Mouse (Mus musculus): ENCODE measurements at regions not wholly inside any gene's neighbourhood (a gene's known extent, or its start where the extent isn't known, plus 50 kb on each side); places are given as distances from the start of the nearest gene placed in this dataset.

GRCm38 (mm10) chr9:102449366-102449765, 56.2 kb upstream of the Ky start:
- Histone ChIP-seq H3K4me2 (no peak overlapping the region), H3K27me3 (replicated peaks) (no peaks in the 10 kb centered on the region), H3K9me3 (replicated peaks) (no peaks in the 10 kb centered on the region), H3K4me1 (no peaks in the 10 kb centered on the region), H3K27ac (no peak overlapping the region), H3K9ac (no peak overlapping the region), H3K36me3 (no peaks in the 10 kb centered on the region), H3K4me3 (no peak overlapping the region)
- WGBS (ENCODE audit: insufficient replicate concordance), result 70% methylated on average over 4 of the region's 4 CpGs
- ATAC-seq, result no peak

DNA sequence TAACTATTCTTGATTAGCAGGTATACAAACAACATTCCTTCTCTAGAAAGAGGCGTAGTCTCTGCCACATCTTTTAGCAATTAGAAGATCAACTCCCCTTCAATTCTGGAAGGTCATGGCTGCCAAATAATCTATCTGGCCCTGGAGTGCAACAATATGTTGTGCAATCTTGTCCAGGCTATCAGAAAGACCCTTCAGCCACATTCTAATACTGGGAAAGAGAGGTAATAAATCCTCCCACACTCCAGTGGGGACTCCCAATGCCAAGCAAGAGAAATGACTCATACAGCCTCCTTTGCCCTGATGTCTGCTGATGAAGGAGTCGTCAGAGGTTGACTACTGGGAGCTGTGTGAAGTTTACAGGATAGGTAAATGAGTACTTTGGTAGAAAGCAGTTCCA, 59.5 kb upstream of the Ky start:
- Histone ChIP-seq H3K36me3 (no peaks in the 10 kb centered on the region), H3K27me3 (replicated peaks) (no peaks in the 10 kb centered on the region), H3K9ac (no peak overlapping the region), H3K4me2 (no peak overlapping the region), H3K9me3 (replicated peaks) (no peaks in the 10 kb centered on the region), H3K4me1 (no peaks in the 10 kb centered on the region), H3K27ac (no peak overlapping the region), H3K4me3 (no peak overlapping the region)
- 56% methylated on average over 2 of the region's 2 CpGs for WGBS (ENCODE audit: insufficient replicate concordance)
- no peak for ATAC-seq

DNA sequence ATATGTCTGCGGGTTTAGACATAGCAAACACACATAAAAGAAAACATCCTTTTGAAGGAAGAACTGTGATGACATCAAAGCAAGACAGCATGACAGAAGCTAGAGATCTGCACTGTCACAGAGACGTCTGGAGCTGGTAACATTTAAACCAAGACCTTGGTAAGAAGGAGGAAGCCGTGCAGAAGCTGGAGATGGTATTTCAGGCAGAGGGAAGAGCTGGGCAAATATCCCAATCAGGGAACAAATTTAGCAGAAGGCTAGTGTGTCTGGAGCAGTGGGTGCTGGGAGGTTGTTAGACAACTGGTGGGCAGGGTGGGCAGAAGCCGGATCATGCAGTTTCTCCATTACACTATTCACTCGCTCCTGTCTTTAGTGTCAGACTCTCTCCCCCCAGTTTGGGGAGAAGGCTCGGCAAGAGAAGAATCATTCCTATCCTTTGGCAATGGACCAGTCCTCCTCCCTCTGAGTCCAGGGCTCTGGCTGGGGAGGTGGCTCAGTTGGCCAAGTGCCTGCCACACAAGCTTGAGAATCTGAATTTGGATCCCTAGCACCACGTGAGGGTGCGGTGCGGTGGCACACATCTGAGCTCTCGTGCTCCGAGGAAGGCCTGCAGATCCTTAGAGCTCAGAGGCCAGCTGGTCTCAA, 63.2 kb upstream of the Ky start:
- no peaks in the 10 kb centered on the region for H3K36me3 ChIP-seq
- no peak overlapping the region for H3K4me3 ChIP-seq
- H3K27me3 ChIP-seq (replicated peaks), result no peaks in the 10 kb centered on the region
- no peak overlapping the region for H3K27ac ChIP-seq
- no peak overlapping the region for H3K4me2 ChIP-seq
- no peaks in the 10 kb centered on the region for H3K4me1 ChIP-seq
- H3K9ac ChIP-seq, result no peak overlapping the region
- ATAC-seq, result no peak
- H3K9me3 ChIP-seq (replicated peaks), result no peaks in the 10 kb centered on the region
- 71% methylated on average over 11 of the region's 11 CpGs for WGBS (ENCODE audit: insufficient replicate concordance)

GRCm38 (mm10) chr9:102437641-102438040, 67.9 kb upstream of the Ky start:
- H3K9ac ChIP-seq, result no peak overlapping the region
- H3K27me3 ChIP-seq (replicated peaks), result no peaks in the 10 kb centered on the region
- no peaks in the 10 kb centered on the region for H3K9me3 ChIP-seq (replicated peaks)
- H3K4me2 ChIP-seq, result no peak overlapping the region
- WGBS (ENCODE audit: insufficient replicate concordance), result 63% methylated on average over 3 of the region's 3 CpGs
- H3K36me3 ChIP-seq, result no peaks in the 10 kb centered on the region
- H3K4me3 ChIP-seq, result no peak overlapping the region
- no peaks in the 10 kb centered on the region for H3K4me1 ChIP-seq
- H3K27ac ChIP-seq, result no peak overlapping the region
- ATAC-seq, result no peak

GRCm38 (mm10) chr9:102436378-102436777, 69.2 kb upstream of the Ky start:
- no peak overlapping the region for H3K9ac ChIP-seq
- H3K9me3 ChIP-seq (replicated peaks), result no peaks in the 10 kb centered on the region
- ATAC-seq, result no peak
- no peaks in the 10 kb centered on the region for H3K4me1 ChIP-seq
- H3K27me3 ChIP-seq (replicated peaks), result no peaks in the 10 kb centered on the region
- H3K36me3 ChIP-seq, result no peaks in the 10 kb centered on the region
- H3K4me3 ChIP-seq, result no peak overlapping the region
- 55% methylated on average over 5 of the region's 5 CpGs for WGBS (ENCODE audit: insufficient replicate concordance)
- H3K27ac ChIP-seq, result no peak overlapping the region
- no peak overlapping the region for H3K4me2 ChIP-seq

- H3K4me3 ChIP-seq, result no peak overlapping the region
- no peaks in the 10 kb centered on the region for H3K4me1 ChIP-seq
- no peak overlapping the region for H3K9ac ChIP-seq
- no peaks in the 10 kb centered on the region for H3K36me3 ChIP-seq
- no peak overlapping the region for H3K27ac ChIP-seq
- H3K4me2 ChIP-seq, result no peak overlapping the region
- no peak for ATAC-seq
- no peaks in the 10 kb centered on the region for H3K27me3 ChIP-seq (replicated peaks)
- no peaks in the 10 kb centered on the region for H3K9me3 ChIP-seq (replicated peaks)
- 72% methylated on average over 5 of the region's 5 CpGs for WGBS (ENCODE audit: insufficient replicate concordance)
Observed at GRCm38 (mm10) chr9:102428031-102428430, 73.5 kb upstream of the Ephb1 start.

DNA sequence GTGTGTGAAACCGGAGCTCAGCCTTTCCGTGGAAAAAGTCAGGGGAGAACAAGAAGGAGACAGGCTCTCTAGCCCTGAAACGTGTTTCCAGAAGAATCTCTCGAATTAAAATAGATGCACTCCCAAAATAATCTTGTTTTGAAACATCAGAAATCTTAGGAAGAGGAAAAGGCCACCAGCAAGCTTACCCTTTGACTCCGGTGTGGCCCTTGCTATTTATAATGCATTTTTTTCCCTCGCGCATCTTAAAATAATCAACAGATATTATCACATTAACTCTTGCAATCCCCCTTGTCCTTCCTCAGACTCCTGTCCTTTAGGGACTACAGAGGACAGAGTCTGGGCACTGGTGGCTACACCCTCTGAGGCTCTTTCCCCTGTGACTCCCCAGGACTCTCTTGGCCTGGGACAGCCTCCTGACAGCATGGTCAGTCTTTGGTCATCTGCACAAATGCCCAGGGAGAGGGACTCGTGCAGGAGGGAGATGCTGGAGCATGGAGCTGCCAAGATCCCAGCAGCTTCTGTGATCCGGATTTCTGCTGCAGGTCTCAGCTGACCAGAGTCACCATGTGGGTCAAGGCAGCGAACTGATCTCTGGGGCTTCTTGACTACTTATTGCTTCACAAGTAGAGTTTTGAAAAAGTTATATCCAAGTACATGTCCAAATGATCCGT, 70.3 kb upstream of the Ephb1 start:
- Histone ChIP-seq H3K4me1 (no peaks in the 10 kb centered on the region), H3K36me3 (no peaks in the 10 kb centered on the region), H3K27ac (peak overlapping the region; percentile 30; the same call in 1 of the 2 replicates), H3K9me3 (replicated peaks) (no peaks in the 10 kb centered on the region), H3K9ac (no peak overlapping the region), H3K4me2 (peak overlapping the region; percentile 25; the same call in 1 of the 2 replicates), H3K4me3 (no peak overlapping the region), H3K27me3 (replicated peaks) (no peaks in the 10 kb centered on the region)
- 57% methylated on average over 11 of the region's 11 CpGs for WGBS (ENCODE audit: insufficient replicate concordance)
- ATAC-seq, result no peak

DNA sequence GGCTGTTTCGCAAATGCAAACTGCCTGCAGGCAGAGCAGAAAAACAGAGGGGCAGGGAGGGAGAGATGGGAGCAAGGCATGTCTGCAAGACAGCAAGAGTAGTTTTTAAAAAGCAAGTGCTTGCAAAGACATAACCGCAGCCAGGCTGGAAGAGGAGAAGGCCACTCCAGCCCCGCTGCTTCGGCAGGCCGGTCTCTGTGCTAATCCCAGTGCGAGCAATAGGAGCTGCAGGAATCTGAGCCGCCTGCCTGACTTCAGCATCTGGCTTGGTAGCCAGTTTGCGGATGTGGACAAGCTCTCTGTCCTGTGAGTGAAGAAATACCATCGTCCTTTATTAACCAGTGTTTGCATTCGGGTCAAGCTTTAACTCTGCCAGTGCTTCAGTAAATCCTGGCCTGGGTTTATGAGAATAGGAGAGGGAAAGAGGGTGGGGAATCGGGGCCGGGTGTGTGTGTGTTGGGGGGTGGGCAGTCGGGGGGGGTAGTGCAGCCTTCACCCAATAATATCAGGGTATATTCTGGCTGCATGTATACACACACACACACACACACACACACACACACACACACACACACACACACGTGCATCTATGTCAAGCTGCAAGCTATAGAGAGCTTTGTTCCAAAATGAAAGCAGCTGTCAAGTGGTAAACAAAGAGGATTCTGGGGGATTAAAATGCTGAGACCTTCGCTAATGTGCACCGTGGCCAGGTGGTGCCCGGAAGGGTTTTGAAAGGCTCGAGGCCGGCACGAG, 69.6 kb upstream of the Ephb1 start:
- Histone ChIP-seq H3K27ac (peak overlapping the region; percentile 67; the same call in 1 of the 2 replicates), H3K27me3 (replicated peaks) (no peaks in the 10 kb centered on the region), H3K4me1 (no peaks in the 10 kb centered on the region), H3K4me3 (no peak overlapping the region), H3K4me2 (peak overlapping the region; percentile 25), H3K36me3 (no peaks in the 10 kb centered on the region), H3K9me3 (replicated peaks) (no peaks in the 10 kb centered on the region), H3K9ac (no peak overlapping the region)
- 27% methylated on average over 20 of the region's 20 CpGs for WGBS (ENCODE audit: insufficient replicate concordance)
- peak; percentile 64 for ATAC-seq

DNA sequence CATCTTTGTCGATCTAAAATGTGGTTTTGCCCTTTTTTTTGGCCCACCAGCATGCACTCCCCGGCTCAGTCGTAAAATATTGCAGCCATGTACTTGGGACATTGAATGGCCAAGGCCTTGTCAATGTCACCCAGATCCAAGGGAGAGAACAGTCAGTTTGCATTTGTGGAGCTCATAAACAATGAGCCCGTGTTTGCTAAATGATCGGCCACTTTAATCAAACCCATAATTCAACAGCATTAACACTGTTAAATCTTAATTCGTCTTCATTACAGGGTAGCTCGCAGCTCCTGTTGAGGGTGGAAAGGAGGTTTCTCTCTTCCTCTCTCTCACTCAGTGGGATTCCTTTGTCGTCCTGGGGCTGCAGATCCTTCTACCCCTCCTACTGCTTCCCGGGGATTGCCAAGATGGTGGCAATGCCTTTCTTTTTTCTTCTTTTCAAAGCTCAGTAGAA, 69.0 kb upstream of the Ephb1 start:
- H3K4me1 ChIP-seq, result no peaks in the 10 kb centered on the region
- no peak for ATAC-seq
- no peaks in the 10 kb centered on the region for H3K36me3 ChIP-seq
- peak overlapping the region; percentile 67; the same call in 1 of the 2 replicates for H3K27ac ChIP-seq
- 35% methylated on average over 9 of the region's 9 CpGs for WGBS (ENCODE audit: insufficient replicate concordance)
- H3K4me3 ChIP-seq, result no peak overlapping the region
- H3K9ac ChIP-seq, result no peak overlapping the region
- no peaks in the 10 kb centered on the region for H3K9me3 ChIP-seq (replicated peaks)
- H3K4me2 ChIP-seq, result peak overlapping the region; percentile 25; the same call in 1 of the 2 replicates
- no peaks in the 10 kb centered on the region for H3K27me3 ChIP-seq (replicated peaks)

DNA sequence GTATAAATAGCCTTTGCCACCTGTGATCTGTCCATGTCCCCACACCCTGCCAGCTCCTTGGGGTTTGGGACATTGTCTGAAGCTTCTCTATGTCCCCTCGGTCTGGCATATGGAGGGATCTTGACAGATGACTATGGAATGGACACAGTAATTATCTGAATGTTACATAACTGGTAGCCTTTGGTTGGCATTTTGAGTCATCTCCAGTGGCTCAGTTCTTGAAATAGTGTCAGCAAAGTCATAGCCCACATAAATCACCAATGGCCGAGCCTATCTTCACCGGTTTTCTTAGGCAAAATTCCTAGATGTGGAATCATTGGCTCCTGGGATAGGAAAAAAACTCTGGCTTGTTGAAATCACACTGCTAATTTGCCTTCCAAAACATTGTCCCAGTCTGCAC, 67.3 kb upstream of the Ephb1 start:
- H3K9me3 ChIP-seq (replicated peaks), result 0 out of 2 replicates have a peak, but pooled peaks cover 4% of the 10 kb centered on the region
- no peak overlapping the region for H3K4me2 ChIP-seq
- ATAC-seq, result no peak
- H3K4me3 ChIP-seq, result no peak overlapping the region
- no peaks in the 10 kb centered on the region for H3K4me1 ChIP-seq
- no peaks in the 10 kb centered on the region for H3K36me3 ChIP-seq
- no peak overlapping the region for H3K9ac ChIP-seq
- H3K27ac ChIP-seq, result no peak overlapping the region
- H3K27me3 ChIP-seq (replicated peaks), result no peaks in the 10 kb centered on the region
- WGBS (ENCODE audit: insufficient replicate concordance), result 63% methylated on average over 3 of the region's 3 CpGs

- Histone ChIP-seq H3K4me3 (no peak overlapping the region), H3K27me3 (replicated peaks) (no peaks in the 10 kb centered on the region), H3K9ac (no peak overlapping the region), H3K27ac (no peak overlapping the region), H3K36me3 (no peaks in the 10 kb centered on the region), H3K9me3 (replicated peaks) (0 out of 2 replicates have a peak, but pooled peaks cover 6% of the 10 kb centered on the region), H3K4me1 (no peaks in the 10 kb centered on the region), H3K4me2 (no peak overlapping the region)
- ATAC-seq, result no peak
- 35% methylated on average over 12 of the region's 12 CpGs for WGBS (ENCODE audit: insufficient replicate concordance)
Observed at GRCm38 (mm10) chr9:102420196-102420595, 65.7 kb upstream of the Ephb1 start.

DNA sequence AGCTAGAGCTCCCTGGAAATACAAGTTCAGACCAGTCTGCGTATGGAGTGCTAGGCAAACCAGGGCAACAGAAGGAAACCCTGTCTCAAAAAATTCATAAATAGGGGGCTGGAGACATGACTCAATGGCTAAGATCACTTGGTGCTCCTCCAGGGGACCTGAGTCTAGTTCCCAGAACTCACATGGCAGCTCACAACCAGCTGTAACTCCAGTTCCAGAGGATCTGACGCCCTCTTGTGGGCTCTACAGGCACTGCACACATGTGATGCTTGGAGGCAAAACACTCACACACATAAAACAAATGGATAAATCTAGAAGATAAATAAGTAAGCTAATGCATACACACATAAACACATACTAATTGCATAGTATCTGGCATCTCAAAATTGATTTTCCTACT, 59.1 kb upstream of the Ephb1 start:
- no peaks in the 10 kb centered on the region for H3K27me3 ChIP-seq (replicated peaks)
- 0 out of 2 replicates have a peak, but pooled peaks cover 6% of the 10 kb centered on the region for H3K9me3 ChIP-seq (replicated peaks)
- WGBS (ENCODE audit: insufficient replicate concordance), result 42% methylated on average over 2 of the region's 2 CpGs
- H3K9ac ChIP-seq, result no peak overlapping the region
- no peak overlapping the region for H3K4me2 ChIP-seq
- no peak overlapping the region for H3K27ac ChIP-seq
- H3K36me3 ChIP-seq, result no peaks in the 10 kb centered on the region
- ATAC-seq, result no peak
- H3K4me3 ChIP-seq, result no peak overlapping the region
- H3K4me1 ChIP-seq, result no peaks in the 10 kb centered on the region
